Mouse (Mus musculus) C2C12 (cell line): ENCODE data around the gene Tprg. TPM values are rescaled to one million over a fixed set of nuclear protein-coding genes. Genes with fewer than 3 reads are reported as not detected.

Source experiments
- H3K27me3 ChIP-seq: one replicate; pipeline ENCODE4 v1.6.1; 2011; ENCODE audit not compliant: control insufficient read depth, insufficient read depth, insufficient read length
- H3K36me3 ChIP-seq: one replicate; pipeline ENCODE4 v1.6.1; 2011; ENCODE audit not compliant: control insufficient read depth, insufficient read depth
- H3K4me3 ChIP-seq: one replicate; pipeline ENCODE4 v1.5.1; 2011; ENCODE audit warnings: mild to moderate bottlenecking, control low read depth; ENCODE audit not compliant: poor library complexity, insufficient read depth, severe bottlenecking
- H3K79me2 ChIP-seq: one replicate; pipeline ENCODE4 v1.6.1; 2011; ENCODE audit not compliant: control insufficient read depth, insufficient read depth
- H3K79me3 ChIP-seq: one replicate; pipeline ENCODE4 v1.6.1; 2011; ENCODE audit warnings: low read depth, control low read depth
- H3ac ChIP-seq: one replicate; pipeline ENCODE3; 2011; ENCODE audit warnings: low read depth; ENCODE audit not compliant: control insufficient read depth, insufficient read length
- CEBPB ChIP-seq: IDR thresholded peaks from one replicate; pipeline ENCODE4 v1.6.1; 2011; ENCODE audit warnings: low read depth, mild to moderate bottlenecking, control low read depth, moderate library complexity
- CTCF ChIP-seq: IDR thresholded peaks from one replicate; pipeline ENCODE4 v1.5.1; 2011; ENCODE audit not compliant: control insufficient read depth, insufficient read depth, insufficient read length
- FOSL1 ChIP-seq: IDR thresholded peaks from one replicate; pipeline ENCODE4 v1.8.0; 2011; ENCODE audit warnings: mild to moderate bottlenecking, low read length; ENCODE audit not compliant: poor library complexity, insufficient read depth, severe bottlenecking
- MAX ChIP-seq: IDR thresholded peaks from one replicate; pipeline ENCODE4 v1.6.1; 2011; ENCODE audit warnings: mild to moderate bottlenecking, control low read depth
- MYOD1 ChIP-seq: IDR thresholded peaks from one replicate; pipeline ENCODE4 v1.6.1; 2011; ENCODE audit warnings: low read depth; ENCODE audit not compliant: control insufficient read depth, insufficient read length
- MYOG ChIP-seq: IDR thresholded peaks from one replicate; pipeline ENCODE4 v1.6.1; 2011; ENCODE audit not compliant: control insufficient read depth, insufficient read length; ENCODE audit errors: extremely low read depth
- USF1 ChIP-seq: IDR thresholded peaks from one replicate; pipeline ENCODE4 v1.6.1; 2011; ENCODE audit warnings: low read depth, mild to moderate bottlenecking, control low read depth, moderate library complexity
- long read RNA-seq, 2 experiments: library from polyadenylated mRNA; unstranded; transcript quantifications; one replicate each; pipeline ENCODE4 v2.0.0; 2019 to 2020
- polyA plus RNA-seq: library from polyadenylated mRNA; unstranded; fragments of >200 nt; fragmentation: generic; extraction: Trizol; gene quantifications from one replicate; pipeline ENCODE4 v1.2.1, GENCODE M21; 2012; ENCODE audit warnings: missing spikeins

Gene Tprg
- polyA plus RNA-seq = 0.04 TPM
- long read RNA-seq, experiment 1, partial matches to known transcripts = 0 of 1 reads
- long read RNA-seq, experiment 1, other reads (novel, unspliced or antisense) = 1 of 1 reads
- long read RNA-seq, experiment 2 = 0 reads

- TF ChIP-seq USF1 (no peak), CTCF (no peak), MYOD1 (no peak), MYOG (no peak), FOSL1 (no peak), CEBPB (no peak), MAX (no peak)
- Histone ChIP-seq H3K79me2 (no peaks in the 10 kb centered on the region), H3K79me3 (no peaks in the 10 kb centered on the region)
Observed at GRCm38 (mm10) chr16:25286517-25286916, at the start of gene Tprg. Tprg (plus strand) TSS chr16:25286817.

DNA sequence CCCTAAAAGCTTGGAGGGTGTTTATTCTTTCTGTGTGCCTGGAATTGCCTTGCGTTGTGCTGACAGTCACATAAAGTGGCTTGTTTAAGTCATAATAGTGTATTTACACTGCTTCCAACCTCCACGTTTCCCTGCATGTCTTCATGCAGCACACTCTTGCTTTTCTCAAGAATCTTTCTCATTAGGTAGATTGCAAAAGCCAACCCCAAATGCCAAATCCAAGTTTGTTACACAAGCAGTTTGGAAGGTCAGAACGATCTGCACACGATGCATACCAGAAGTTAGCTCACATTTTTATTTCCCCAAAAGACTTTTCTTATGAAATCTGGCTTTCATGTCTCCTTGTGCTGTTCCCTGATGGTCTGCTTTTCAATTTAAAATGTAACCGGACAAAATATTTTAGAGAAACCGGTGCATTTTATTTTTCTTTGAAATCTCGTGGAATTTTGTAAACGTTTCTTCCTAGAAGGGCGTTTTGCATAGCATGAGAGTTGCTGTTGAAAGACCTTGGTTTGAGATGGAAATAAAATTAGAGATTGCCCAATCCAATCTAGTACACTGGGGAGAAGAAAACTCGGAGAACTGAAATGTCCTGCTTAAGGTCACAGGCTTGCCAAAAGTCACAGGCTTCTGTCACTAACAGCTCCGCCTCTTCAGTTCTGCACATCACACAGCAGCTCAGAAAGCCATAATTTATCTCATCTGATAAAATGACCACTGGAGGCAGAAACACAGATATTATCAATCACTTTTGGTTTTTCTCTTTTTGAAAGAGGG, 48.2 kb upstream of the Tprg start:
- Histone ChIP-seq H3K36me3 (no peaks in the 10 kb centered on the region), H3K27me3 (no peaks in the 10 kb centered on the region), H3K79me3 (no peaks in the 10 kb centered on the region), H3ac (no peak overlapping the region), H3K79me2 (no peaks in the 10 kb centered on the region), H3K4me3 (no peak overlapping the region)
- TF ChIP-seq USF1 (no peak), MAX (no peak), FOSL1 (no peak), MYOD1 (no peak), CEBPB (no peak), MYOG (no peak), CTCF (no peak)

More at GRCm38 (mm10) chr16:25286517-25286916, at the start of gene Tprg:
- Histone ChIP-seq H3K27me3 (no peaks in the 10 kb centered on the region), H3K36me3 (no peaks in the 10 kb centered on the region), H3ac (no peak within 1 kb of the TSS), H3K4me3 (no peak within 1 kb of the TSS)

GRCm38 (mm10) chr16:25248889-25249288, 37.7 kb upstream of the Tprg start:
- no peaks in the 10 kb centered on the region for H3K27me3 ChIP-seq
- no peaks in the 10 kb centered on the region for H3K79me2 ChIP-seq
- no peak overlapping the region for H3K4me3 ChIP-seq
- TF ChIP-seq FOSL1 = peak; percentile 66
- TF ChIP-seq MYOG = no peak
- H3K79me3 ChIP-seq = no peaks in the 10 kb centered on the region
- no peaks in the 10 kb centered on the region for H3K36me3 ChIP-seq
- H3ac ChIP-seq = no peak overlapping the region

GRCm38 (mm10) chr16:25250129-25250749, 36.4 kb upstream of the Tprg start:
- no peaks in the 10 kb centered on the region for H3K36me3 ChIP-seq
- H3K79me2 ChIP-seq = no peaks in the 10 kb centered on the region
- H3K27me3 ChIP-seq = no peaks in the 10 kb centered on the region
- H3K79me3 ChIP-seq = no peaks in the 10 kb centered on the region
- H3ac ChIP-seq = no peak overlapping the region
- no peak for TF ChIP-seq MYOG
- no peak for TF ChIP-seq FOSL1
- no peak for TF ChIP-seq USF1
- TF ChIP-seq MYOD1 = peak; percentile 96
- no peak for TF ChIP-seq CEBPB
- no peak for TF ChIP-seq MAX
- H3K4me3 ChIP-seq = no peak overlapping the region

- no peaks in the 10 kb centered on the region for H3K79me3 ChIP-seq
- no peaks in the 10 kb centered on the region for H3K36me3 ChIP-seq
- H3K27me3 ChIP-seq = no peaks in the 10 kb centered on the region
- TF ChIP-seq MYOD1 (peak; percentile 74), CEBPB (no peak), MYOG (no peak)
- no peak overlapping the region for H3K4me3 ChIP-seq
- H3ac ChIP-seq = no peak overlapping the region
- H3K79me2 ChIP-seq = no peaks in the 10 kb centered on the region
Observed at GRCm38 (mm10) chr16:25251080-25251479, 35.5 kb upstream of the Tprg start.
